Mouse (Mus musculus): ENCODE results near the gene U2af1l4. TPM values are rescaled to one million over a fixed set of nuclear protein-coding genes. Genes with fewer than 3 reads are reported as not detected.

U2af1l4 gene
- total RNA-seq (2021) = 10 to 100 TPM; 50.1 to 56.1 TPM

GRCm38 (mm10) chr7:30563117-30563905 lies at the start of gene U2af1l4, which contains the start of the genes Gm49396 and Psenen:
Gene U2af1l4, plus strand, starts transcription at chr7:30563301.
Gene Gm49396, plus strand, starts transcription at chr7:30563344.
Gene Psenen, minus strand, starts transcription at chr7:30563627.
- peak; percentile 96 to 98 for DNase-seq (ENCODE audit: extremely low spot score in 1 of 2, low spot score in 2 of 2)
- intact Hi-C loops (cut with DNase I) = no loop called here

GRCm38 (mm10) chr7:30515003-30515760 lies 47.9 kb upstream of the U2af1l4 start:
- intact Hi-C loops (cut with DNase I) = no loop called here
- DNase-seq (ENCODE audit: extremely low spot score in 1 of 2, low spot score in 2 of 2) = no peak

- intact Hi-C loops (cut with DNase I) = no loop called here
- no peak for DNase-seq (ENCODE audit: extremely low spot score in 1 of 2, low spot score in 2 of 2)
Measured at GRCm38 (mm10) chr7:30518325-30518724, 44.8 kb upstream of the U2af1l4 start.

- DNase-seq (ENCODE audit: extremely low spot score in 1 of 2, low spot score in 2 of 2) = peak in 1 of 2 experiments; percentile 60
- intact Hi-C loops (cut with DNase I) = no loop called here
Measured at GRCm38 (mm10) chr7:30520396-30520795, 42.7 kb upstream of the U2af1l4 start.

GRCm38 (mm10) chr7:30520856-30521255 lies 42.2 kb upstream of the U2af1l4 start:
- DNase-seq (ENCODE audit: extremely low spot score in 1 of 2, low spot score in 2 of 2) = no peak
- intact Hi-C loops (cut with DNase I) = no loop called here

GRCm38 (mm10) chr7:30522871-30523270 lies 40.2 kb upstream of the U2af1l4 start:
- intact Hi-C loops (cut with DNase I) = no loop called here
- no peak for DNase-seq (ENCODE audit: extremely low spot score in 1 of 2, low spot score in 2 of 2)

GRCm38 (mm10) chr7:30524487-30524886 lies 38.6 kb upstream of the U2af1l4 start:
- no peak for DNase-seq (ENCODE audit: extremely low spot score in 1 of 2, low spot score in 2 of 2)
- intact Hi-C loops (cut with DNase I) = no loop called here

GRCm38 (mm10) chr7:30525954-30526353 lies 37.1 kb upstream of the U2af1l4 start:
- intact Hi-C loops (cut with DNase I) = no loop called here
- no peak for DNase-seq (ENCODE audit: extremely low spot score in 1 of 2, low spot score in 2 of 2)

GRCm38 (mm10) chr7:30526399-30526798 lies 36.7 kb upstream of the U2af1l4 start:
- DNase-seq (ENCODE audit: extremely low spot score in 1 of 2, low spot score in 2 of 2) = no peak
- intact Hi-C loops (cut with DNase I) = no loop called here

- intact Hi-C loops (cut with DNase I) = no loop called here
- no peak for DNase-seq (ENCODE audit: extremely low spot score in 1 of 2, low spot score in 2 of 2)
Measured at GRCm38 (mm10) chr7:30526981-30527380, 36.1 kb upstream of the U2af1l4 start.

- no peak for DNase-seq (ENCODE audit: extremely low spot score in 1 of 2, low spot score in 2 of 2)
- intact Hi-C loops (cut with DNase I) = loop anchor here (5.0 kb wide), 2 partner anchors 44 to 84 kb away; partner anchors contain the start of gene Aplp1
Measured at GRCm38 (mm10) chr7:30531291-30531815, 31.7 kb upstream of the U2af1l4 start.

GRCm38 (mm10) chr7:30532931-30533330 lies 30.2 kb upstream of the U2af1l4 start:
- intact Hi-C loops (cut with DNase I) = loop anchor here (5.0 kb wide), 2 partner anchors 46 to 86 kb away; partner anchors contain the start of gene Aplp1
- peak in 1 of 2 experiments; percentile 73 for DNase-seq (ENCODE audit: extremely low spot score in 1 of 2, low spot score in 2 of 2)

- intact Hi-C loops (cut with DNase I) = loop anchor here (5.0 kb wide), 2 partner anchors 47 to 87 kb away; partner anchors contain the start of gene Aplp1
- peak in 1 of 2 experiments; percentile 65 for DNase-seq (ENCODE audit: extremely low spot score in 1 of 2, low spot score in 2 of 2)
Measured at GRCm38 (mm10) chr7:30533941-30534632, 29.0 kb upstream of the U2af1l4 start.

GRCm38 (mm10) chr7:30534633-30535577 lies 28.2 kb upstream of the U2af1l4 start, which contains the start of gene Arhgap33:
Gene Arhgap33, minus strand, starts transcription at chr7:30535060.
- DNase-seq (ENCODE audit: extremely low spot score in 1 of 2, low spot score in 2 of 2) = peak; percentile 95 to 98
- intact Hi-C loops (cut with DNase I) = loop anchor here (5.0 kb wide), 2 partner anchors 48 to 88 kb away; partner anchors contain the start of gene Aplp1

- intact Hi-C loops (cut with DNase I) = no loop called here
- no peak for DNase-seq (ENCODE audit: extremely low spot score in 1 of 2, low spot score in 2 of 2)
Measured at GRCm38 (mm10) chr7:30540572-30540971, 22.5 kb upstream of the U2af1l4 start.

- intact Hi-C loops (cut with DNase I) = no loop called here
Measured at GRCm38 (mm10) chr7:30544327-30544726, 18.8 kb upstream of the U2af1l4 start.

GRCm38 (mm10) chr7:30549880-30550279 lies 13.2 kb upstream of the U2af1l4 start:
- DNase-seq (ENCODE audit: extremely low spot score in 1 of 2, low spot score in 2 of 2) = no peak
- intact Hi-C loops (cut with DNase I) = no loop called here

More at GRCm38 (mm10) chr7:30544327-30544726, 18.8 kb upstream of the U2af1l4 start:
- no peak for DNase-seq (ENCODE audit: extremely low spot score in 1 of 2, low spot score in 2 of 2)

GRCm38 (mm10) chr7:30550603-30551002 lies 12.5 kb upstream of the U2af1l4 start:
- DNase-seq (ENCODE audit: extremely low spot score in 1 of 2, low spot score in 2 of 2) = no peak
- intact Hi-C loops (cut with DNase I) = no loop called here

Measured in left cerebral cortex, postnatal 10 days (tissue).